Mouse (Mus musculus) limb, embryonic 15.5 days (tissue): ENCODE results near the gene Psma1. TPM values are rescaled to one million over a fixed set of nuclear protein-coding genes. Genes with fewer than 3 reads are reported as not detected.

Experiments
- ATAC-seq: fragments of 200-750 bp; cut with Nextera tagmentation; 2 replicates; pipeline ENCODE4 v1.8.0; 2017; ENCODE audit warnings: low read depth, moderate TSS enrichment; ENCODE audit not compliant: insufficient number of reproducible peaks, low FRiP score, low TSS enrichment
- H3K27ac ChIP-seq: fragments of 300-500 bp; sonication (generic); 2 replicates; pipeline ENCODE4 v1.5.1; 2015; ENCODE audit warnings: moderate library complexity, mild to moderate bottlenecking, inconsistent platforms
- H3K27me3 ChIP-seq: fragments of 300-500 bp; sonication (generic); 2 replicates; pipeline ENCODE4 v1.6.1; 2015; ENCODE audit warnings: inconsistent platforms
- H3K36me3 ChIP-seq: fragments of 300-500 bp; sonication (generic); 2 replicates; pipeline ENCODE4 v1.6.1; 2015; ENCODE audit warnings: inconsistent platforms
- H3K4me1 ChIP-seq: fragments of 300-500 bp; sonication (generic); 2 replicates; pipeline ENCODE4 v1.6.1; 2015; ENCODE audit warnings: inconsistent platforms
- H3K4me2 ChIP-seq: fragments of 300-500 bp; sonication (generic); 2 replicates; pipeline ENCODE4 v1.6.1; 2015; ENCODE audit warnings: mild to moderate bottlenecking, inconsistent platforms
- H3K4me3 ChIP-seq: fragments of 300-500 bp; sonication (generic); 2 replicates; pipeline ENCODE4 v1.5.1; 2015; ENCODE audit warnings: mild to moderate bottlenecking, inconsistent platforms
- H3K9ac ChIP-seq: fragments of 300-500 bp; sonication (generic); 2 replicates; pipeline ENCODE4 v1.6.1; 2015; ENCODE audit warnings: inconsistent platforms
- H3K9me3 ChIP-seq: fragments of 300-500 bp; sonication (generic); 2 replicates; pipeline ENCODE4 v1.6.1; 2016; ENCODE audit warnings: inconsistent platforms
- WGBS: fragments of 180-500 bp; shearing (Covaris S2); methylation state at CpG from one replicate; pipeline ENCODE4 v1.1.7; 2015; 5-methylcytosine and 5-hydroxymethylcytosine counted together
- polyA plus RNA-seq: library from polyadenylated mRNA; unstranded; fragments of >200 nt; fragmentation: Nextera tagmentation; extraction: Ambion mirVana; gene quantifications from 2 replicates; pipeline ENCODE4 v1.2.1, GENCODE M21; 2015

Psma1 gene
- polyA plus RNA-seq, 1 experiment from 2014 or later: 336 TPM

GRCm38 (mm10) chr7:114299247-114299646 is 23.3 kb upstream of the Psma1 start:
- Histone ChIP-seq H3K4me3 (no peak overlapping the region), H3K27ac (no peak overlapping the region), H3K36me3 (no peaks in the 10 kb centered on the region), H3K4me2 (no peak overlapping the region), H3K9me3 (no peaks in the 10 kb centered on the region), H3K4me1 (no peaks in the 10 kb centered on the region), H3K9ac (no peak overlapping the region), H3K27me3 (no peaks in the 10 kb centered on the region)
- WGBS: 54% methylated on average over 4 of the region's 4 CpGs
- ATAC-seq: no peak

- 87% methylated on average over 5 of the region's 5 CpGs for WGBS
- Histone ChIP-seq H3K36me3 (no peaks in the 10 kb centered on the region), H3K9ac (no peak overlapping the region), H3K4me3 (no peak overlapping the region), H3K4me1 (peaks cover 6% of the 10 kb centered on the region), H3K27ac (no peak overlapping the region), H3K27me3 (no peaks in the 10 kb centered on the region), H3K4me2 (no peak overlapping the region), H3K9me3 (no peaks in the 10 kb centered on the region)
- no peak; the same call in 1 of the 2 replicates for ATAC-seq
Measured at GRCm38 (mm10) chr7:114294698-114295097, 18.8 kb upstream of the Psma1 start.

- Histone ChIP-seq H3K4me1 (peaks cover 6% of the 10 kb centered on the region), H3K9me3 (no peaks in the 10 kb centered on the region), H3K4me2 (no peak overlapping the region), H3K27ac (no peak overlapping the region), H3K27me3 (no peaks in the 10 kb centered on the region), H3K9ac (no peak overlapping the region), H3K36me3 (no peaks in the 10 kb centered on the region), H3K4me3 (no peak overlapping the region)
- no peak for ATAC-seq
- WGBS: 76% methylated on average over 5 of the region's 5 CpGs
Measured at GRCm38 (mm10) chr7:114293903-114294302, 18.0 kb upstream of the Psma1 start.

GRCm38 (mm10) chr7:114292501-114292971 is 16.6 kb upstream of the Psma1 start:
- Histone ChIP-seq H3K9me3 (no peaks in the 10 kb centered on the region), H3K4me2 (peak overlapping the region; percentile 19; the same call in 1 of the 2 replicates), H3K9ac (no peak overlapping the region), H3K27ac (no peak overlapping the region), H3K27me3 (no peaks in the 10 kb centered on the region), H3K4me3 (no peak overlapping the region), H3K4me1 (peaks cover 6% of the 10 kb centered on the region), H3K36me3 (no peaks in the 10 kb centered on the region)
- no peak for ATAC-seq
- WGBS: 21% methylated on average over 12 of the region's 12 CpGs

- Histone ChIP-seq H3K9me3 (no peaks in the 10 kb centered on the region), H3K4me3 (no peak overlapping the region), H3K27ac (no peak overlapping the region), H3K4me2 (no peak overlapping the region), H3K4me1 (peaks cover 6% of the 10 kb centered on the region), H3K27me3 (no peaks in the 10 kb centered on the region), H3K9ac (no peak overlapping the region), H3K36me3 (no peaks in the 10 kb centered on the region)
- 54% methylated on average over 15 of the region's 15 CpGs for WGBS
- ATAC-seq: no peak
Measured at GRCm38 (mm10) chr7:114291461-114292335, 15.8 kb upstream of the Psma1 start.

GRCm38 (mm10) chr7:114290078-114290506 is 14.2 kb upstream of the Psma1 start:
- Histone ChIP-seq H3K9ac (no peak overlapping the region), H3K4me1 (peaks cover 6% of the 10 kb centered on the region), H3K27me3 (no peaks in the 10 kb centered on the region), H3K27ac (no peak overlapping the region), H3K4me2 (no peak overlapping the region), H3K9me3 (no peaks in the 10 kb centered on the region), H3K4me3 (no peak overlapping the region), H3K36me3 (no peaks in the 10 kb centered on the region)
- 50% methylated on average over 5 of the region's 5 CpGs for WGBS
- ATAC-seq: no peak

- Histone ChIP-seq H3K36me3 (no peaks in the 10 kb centered on the region), H3K9me3 (no peaks in the 10 kb centered on the region), H3K4me1 (no peaks in the 10 kb centered on the region), H3K4me2 (no peak overlapping the region), H3K27ac (no peak overlapping the region), H3K27me3 (no peaks in the 10 kb centered on the region), H3K4me3 (no peak overlapping the region), H3K9ac (no peak overlapping the region)
- WGBS: 89% methylated on average over 14 of the region's 14 CpGs
- no peak for ATAC-seq
Measured at GRCm38 (mm10) chr7:114284296-114284910, 8.5 kb upstream of the Psma1 start.

- H3K36me3 ChIP-seq: no peaks in the 10 kb centered on the region
- no peak overlapping the region for H3K4me2 ChIP-seq
- H3K27ac ChIP-seq: no peak overlapping the region
- H3K4me1 ChIP-seq: no peaks in the 10 kb centered on the region
- H3K4me3 ChIP-seq: no peak overlapping the region
- 77% methylated on average over 9 of the region's 9 CpGs for WGBS
- no peak for ATAC-seq
- H3K9ac ChIP-seq: no peak overlapping the region
- no peaks in the 10 kb centered on the region for H3K27me3 ChIP-seq
- H3K9me3 ChIP-seq: no peaks in the 10 kb centered on the region
Measured at GRCm38 (mm10) chr7:114283006-114283405, 7.1 kb upstream of the Psma1 start.

GRCm38 (mm10) chr7:114281671-114282070 is 5.8 kb upstream of the Psma1 start:
- no peaks in the 10 kb centered on the region for H3K9me3 ChIP-seq
- no peaks in the 10 kb centered on the region for H3K36me3 ChIP-seq
- no peak overlapping the region for H3K4me2 ChIP-seq
- no peaks in the 10 kb centered on the region for H3K27me3 ChIP-seq
- no peak overlapping the region for H3K4me3 ChIP-seq
- H3K9ac ChIP-seq: no peak overlapping the region
- no peak overlapping the region for H3K27ac ChIP-seq
- WGBS: 54% methylated on average over 3 of the region's 3 CpGs
- 0 out of 2 replicates have a peak, but pooled peaks cover 2% of the 10 kb centered on the region for H3K4me1 ChIP-seq
- ATAC-seq: no peak

- H3K27me3 ChIP-seq: no peaks in the 10 kb centered on the region
- peak overlapping the region; percentile 80 for H3K9ac ChIP-seq
- H3K36me3 ChIP-seq: peaks cover 22% of the 10 kb centered on the region
- peak overlapping the region; percentile 71 for H3K4me2 ChIP-seq
- H3K4me1 ChIP-seq: peaks cover 14% of the 10 kb centered on the region
- ATAC-seq: peak; percentile 78; the same call in 1 of the 2 replicates
- no peaks in the 10 kb centered on the region for H3K9me3 ChIP-seq
- 2% methylated on average over 24 of the region's 24 CpGs for WGBS
- H3K4me3 ChIP-seq: peak overlapping the region; percentile 73
- H3K27ac ChIP-seq: peak overlapping the region; percentile 51; the same call in 1 of the 2 replicates
Measured at GRCm38 (mm10) chr7:114275372-114276004, 430 bp downstream of the Psma1 start.

GRCm38 (mm10) chr7:114268446-114268845 is 7.5 kb downstream of the Psma1 start:
- no peaks in the 10 kb centered on the region for H3K27me3 ChIP-seq
- no peak overlapping the region for H3K27ac ChIP-seq
- no peak for ATAC-seq
- H3K9me3 ChIP-seq: 0 out of 2 replicates have a peak, but pooled peaks cover under 1% of the 10 kb centered on the region
- H3K4me2 ChIP-seq: no peak overlapping the region
- H3K36me3 ChIP-seq: peaks cover 80% of the 10 kb centered on the region
- no peak overlapping the region for H3K4me3 ChIP-seq
- 92% methylated on average over 5 of the region's 5 CpGs for WGBS
- no peaks in the 10 kb centered on the region for H3K4me1 ChIP-seq
- H3K9ac ChIP-seq: no peak overlapping the region
